Mouse (Mus musculus) left cerebral cortex, postnatal 14 days (tissue): ENCODE measurements around the gene Tnfrsf9. TPM values are rescaled to one million over a fixed set of nuclear protein-coding genes. Genes with fewer than 3 reads are reported as not detected.
A peak's percentile ranks its signal among the peaks of the same experiment; 100 is the strongest.
"Not testable (repeated sequence)": the region's sequence is repeated elsewhere in the genome, so short reads cannot be mapped to it uniquely, and the experiment has no call there.

Source experiments
- DNase-seq, 2 experiments: peaks; one replicate each; pipeline ENCODE4 v3.0.0; 2021 to 2022; ENCODE audit warnings: low spot score in 2 of 2, mixed read lengths in 1 of 2
- intact Hi-C: fragments of 180-260 bp; cut with DNase I; formaldehyde crosslinking; loops from one replicate; pipeline ENCODE4 v1.15.1; 2025
- long read RNA-seq, 2 experiments: library from polyadenylated mRNA; stranded (forward); transcript quantifications; one replicate each; pipeline ENCODE4 v2.0.0; 2021
- total RNA-seq, 2 experiments: library from RNA; stranded (reverse); gene quantifications; 2 replicates each; pipeline ENCODE4 v1.2.3; 2021

Gene Tnfrsf9
- under 1 TPM; 0.36 to 0.40 TPM for total RNA-seq
- long read RNA-seq, experiment 1, partial matches to known transcripts: 0 of 1 reads
- long read RNA-seq, experiment 1, other reads (novel, unspliced or antisense): 1 of 1 reads
- long read RNA-seq, experiment 2: 0 reads

DNA sequence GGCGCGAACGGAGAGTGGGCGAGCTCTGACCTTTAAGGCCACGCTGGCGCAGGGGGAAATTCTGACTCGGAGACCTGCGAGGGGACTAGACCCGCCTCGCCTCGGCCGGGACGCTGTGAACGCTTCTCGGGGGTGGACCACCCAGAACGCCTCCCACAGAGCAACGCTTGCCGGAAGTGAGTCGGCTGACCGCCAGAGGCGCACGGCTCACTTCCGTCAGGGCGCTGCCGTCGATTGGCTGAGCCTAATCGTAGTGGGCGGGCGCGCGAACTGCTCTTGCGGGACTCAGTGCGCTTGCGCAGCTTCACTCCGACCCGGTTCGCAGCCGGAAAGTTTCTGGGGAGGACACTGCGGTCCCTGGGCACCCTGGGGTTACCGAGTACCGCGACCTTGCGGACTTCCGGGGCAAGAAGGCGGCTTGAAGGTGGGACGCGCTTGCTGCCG lies at the start of gene Tnfrsf9, which contains the start of gene Park7:
Gene Tnfrsf9, plus strand, starts transcription at position 273 of the 444 bp plus-strand sequence.
Gene Park7, minus strand, starts transcription at position 148 of the 444 bp plus-strand sequence.
- intact Hi-C loops: no loop called here
- DNase-seq: peak; percentile 97 to 98

DNA sequence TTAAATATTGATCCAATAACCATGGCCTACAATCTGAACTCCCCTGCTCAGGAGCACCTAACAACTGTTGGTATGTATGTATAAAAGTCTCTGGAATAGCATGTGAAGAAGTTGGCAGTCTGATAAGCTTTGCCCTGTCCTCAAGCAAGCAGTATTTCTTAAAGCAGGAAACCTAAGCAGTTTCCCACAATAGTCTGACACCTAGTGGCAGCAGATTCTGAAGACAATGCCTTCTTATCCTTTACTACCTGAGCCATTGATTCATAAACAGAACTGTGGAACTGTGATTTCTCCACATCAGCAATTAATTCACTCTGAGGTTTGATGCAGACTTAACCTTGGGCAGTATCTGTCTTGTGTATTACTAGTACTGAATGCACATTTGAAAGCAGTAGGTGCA lies 49.0 kb upstream of the Tnfrsf9 start:
- intact Hi-C loops: no loop called here
- no peak for DNase-seq

DNA sequence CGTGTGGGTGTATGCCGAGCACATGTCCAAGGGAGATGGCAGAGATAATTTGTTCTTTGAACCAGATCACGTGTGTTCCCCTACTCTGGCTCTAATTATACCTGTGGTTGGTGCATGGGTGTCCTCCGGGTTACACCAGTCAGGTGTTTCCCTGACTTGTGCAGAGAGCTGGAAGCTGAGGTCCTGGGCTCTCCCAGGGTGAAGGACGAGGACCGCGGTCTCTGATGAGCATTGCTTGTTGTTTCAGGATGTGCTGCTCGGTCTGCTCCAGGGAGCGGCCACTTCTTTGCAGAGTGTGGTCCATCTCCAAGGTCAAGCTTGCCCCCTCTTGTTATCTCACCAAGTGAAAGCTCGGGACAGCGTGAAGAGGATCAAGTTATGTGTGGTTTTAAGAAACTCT lies 48.3 kb upstream of the Tnfrsf9 start:
- no peak for DNase-seq
- intact Hi-C loops: no loop called here

DNA sequence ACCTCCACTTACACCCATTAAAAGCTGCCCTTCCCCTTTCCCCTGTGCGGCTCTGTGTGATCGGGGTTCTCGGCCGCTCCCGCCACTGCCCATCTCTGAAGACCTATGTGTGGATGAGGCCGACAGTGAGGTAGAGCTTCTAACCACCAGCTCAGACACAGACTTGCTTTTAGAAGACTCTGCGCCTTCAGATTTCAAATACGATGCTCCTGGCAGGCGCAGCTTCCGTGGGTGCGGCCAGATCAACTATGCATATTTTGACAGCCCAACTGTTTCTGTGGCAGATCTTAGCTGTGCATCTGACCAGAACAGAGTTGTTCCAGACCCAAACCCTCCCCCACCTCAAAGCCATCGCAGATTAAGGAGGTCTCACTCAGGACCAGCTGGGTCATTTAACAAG lies 47.9 kb upstream of the Tnfrsf9 start:
- intact Hi-C loops: no loop called here
- no peak for DNase-seq

DNA sequence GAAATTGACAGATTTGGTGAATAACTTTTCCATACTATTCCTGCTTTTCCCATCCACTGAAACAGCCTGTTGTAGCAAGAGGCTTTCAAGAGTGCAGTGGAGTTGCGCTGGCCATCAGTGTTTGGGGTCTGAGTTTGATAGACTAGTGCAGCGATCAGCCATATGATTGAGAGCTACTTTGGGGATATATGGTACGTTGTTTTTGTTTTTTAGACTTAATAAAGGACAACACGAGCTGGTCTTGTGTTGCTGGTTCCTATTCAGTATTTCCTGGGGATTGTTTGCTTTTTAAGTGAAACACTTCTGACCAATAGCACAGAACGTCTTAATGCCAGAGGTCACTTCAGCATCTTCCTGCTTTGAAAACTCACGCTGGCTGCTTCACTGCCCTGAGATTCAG lies 46.2 kb upstream of the Tnfrsf9 start:
- no peak for DNase-seq
- intact Hi-C loops: no loop called here

DNA sequence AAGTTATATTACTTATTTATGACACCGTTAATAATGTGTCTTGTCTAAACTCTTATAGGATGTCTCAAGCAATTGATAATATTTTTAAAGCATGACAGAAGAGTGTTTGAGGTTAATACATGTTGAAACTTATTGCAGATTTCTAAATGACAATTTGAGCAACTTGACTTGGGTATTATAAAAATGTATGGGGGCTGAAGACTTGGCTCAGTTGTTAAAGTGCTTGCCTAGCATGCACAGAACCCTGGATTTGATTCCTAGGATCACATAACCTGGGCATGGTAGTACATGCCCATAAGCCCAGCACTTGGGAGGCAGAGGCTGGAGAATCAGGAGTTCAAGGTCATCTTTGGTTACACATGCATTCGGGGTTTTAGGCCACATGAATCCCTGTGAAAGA lies 45.5 kb upstream of the Tnfrsf9 start:
- intact Hi-C loops: no loop called here
- no peak for DNase-seq

DNA sequence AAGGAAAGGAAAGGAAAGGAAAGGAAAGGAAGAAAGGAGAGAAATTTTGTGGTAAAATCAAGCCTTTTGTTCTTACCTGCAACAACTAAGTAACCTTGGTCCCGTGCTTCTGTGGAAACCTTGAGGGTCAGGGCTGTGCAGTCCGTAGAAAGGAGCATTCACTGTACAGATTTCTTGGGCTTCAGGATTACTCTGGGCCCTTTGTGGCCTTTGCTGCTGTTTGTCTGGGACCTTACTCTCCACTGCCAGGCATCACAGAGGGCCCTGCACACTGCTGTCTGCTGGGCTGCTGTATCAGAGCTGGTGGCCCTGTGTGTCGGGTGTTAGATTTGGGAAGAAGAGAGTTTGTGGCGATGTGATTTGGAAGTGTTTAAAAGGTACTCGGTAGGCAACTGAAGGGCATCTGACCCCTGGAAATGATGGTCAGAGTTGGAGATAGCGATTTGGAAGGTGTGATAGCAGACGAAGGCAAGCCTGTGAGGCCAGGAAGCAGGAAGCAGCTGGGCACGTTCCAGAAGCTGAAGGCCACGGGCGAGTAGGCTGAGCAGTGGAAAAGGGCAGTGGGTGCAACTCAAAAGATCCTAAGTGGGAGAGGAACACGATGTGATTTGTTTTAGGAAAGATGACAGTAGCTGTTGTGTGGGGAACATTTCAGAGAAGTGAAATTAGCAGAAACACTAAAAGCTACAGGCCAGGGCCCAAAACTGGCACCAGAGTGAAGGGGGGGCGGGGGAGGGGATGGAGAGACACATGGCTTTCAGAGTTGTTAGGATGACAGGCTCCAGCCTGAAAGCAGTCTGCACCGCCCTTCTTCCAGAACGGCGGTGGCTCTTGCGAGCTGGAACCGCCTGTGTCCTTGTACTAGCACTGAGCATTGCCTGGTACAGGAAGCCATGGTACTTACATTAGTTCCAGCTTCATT lies 44.8 kb upstream of the Tnfrsf9 start:
- intact Hi-C loops: no loop called here
- DNase-seq: no peak

DNA sequence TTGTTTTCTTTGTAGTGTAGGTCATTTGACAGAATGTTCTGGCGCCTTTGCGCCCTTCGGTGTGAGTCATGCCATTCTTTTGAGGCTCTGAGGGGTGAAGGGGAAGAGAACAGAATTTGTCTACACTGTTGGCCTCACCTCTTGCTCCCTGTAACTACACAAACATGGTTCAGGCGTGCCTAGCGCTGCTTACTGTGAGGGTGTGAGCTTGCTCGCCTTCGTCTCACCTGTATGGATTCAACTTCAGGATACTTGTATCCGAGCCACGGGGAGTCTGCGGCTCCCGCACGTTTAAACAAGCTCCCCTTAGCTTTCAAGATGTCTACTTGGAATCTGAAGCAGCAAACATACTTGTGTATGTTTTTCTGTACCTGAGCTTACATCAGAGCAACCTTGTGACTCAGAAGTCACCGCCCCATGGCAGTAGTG lies 43.4 kb upstream of the Tnfrsf9 start:
- intact Hi-C loops: no loop called here
- no peak for DNase-seq

DNA sequence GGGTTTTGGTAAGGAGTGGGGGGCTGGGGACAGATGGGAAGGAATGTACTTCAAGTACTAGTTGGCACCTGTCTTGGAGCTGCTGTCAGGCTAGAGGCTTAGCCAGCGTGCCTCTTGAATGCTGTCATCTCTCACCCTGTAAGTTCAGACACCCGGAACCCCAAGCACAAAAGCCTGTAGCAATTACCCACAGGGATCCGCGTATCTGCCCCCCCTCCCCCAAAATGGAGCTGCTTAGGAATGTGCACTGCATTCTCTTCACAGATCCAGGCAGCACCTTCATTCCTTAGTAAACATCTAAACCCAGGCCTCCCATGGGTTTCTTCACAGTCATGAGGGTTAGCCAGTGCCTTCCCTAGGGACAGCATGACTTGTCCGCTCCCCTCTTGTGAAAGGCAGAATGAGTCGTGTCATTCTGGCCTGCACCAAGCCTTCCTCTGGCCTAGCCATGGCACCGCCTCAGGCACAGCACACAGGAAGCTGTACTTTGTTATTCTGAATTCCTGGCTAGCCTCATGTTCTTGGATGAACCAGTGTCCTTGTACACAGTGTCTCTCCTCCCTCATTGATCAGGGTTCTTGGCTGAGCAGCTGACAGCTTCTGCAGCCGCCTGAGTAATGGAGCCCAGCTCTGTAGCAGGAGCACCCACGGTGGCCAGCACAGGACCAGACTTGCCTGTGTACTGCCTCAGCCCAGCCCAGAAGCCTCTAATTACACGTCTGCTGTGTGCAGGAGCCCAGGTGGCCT lies 42.8 kb upstream of the Tnfrsf9 start:
- intact Hi-C loops: no loop called here

DNA sequence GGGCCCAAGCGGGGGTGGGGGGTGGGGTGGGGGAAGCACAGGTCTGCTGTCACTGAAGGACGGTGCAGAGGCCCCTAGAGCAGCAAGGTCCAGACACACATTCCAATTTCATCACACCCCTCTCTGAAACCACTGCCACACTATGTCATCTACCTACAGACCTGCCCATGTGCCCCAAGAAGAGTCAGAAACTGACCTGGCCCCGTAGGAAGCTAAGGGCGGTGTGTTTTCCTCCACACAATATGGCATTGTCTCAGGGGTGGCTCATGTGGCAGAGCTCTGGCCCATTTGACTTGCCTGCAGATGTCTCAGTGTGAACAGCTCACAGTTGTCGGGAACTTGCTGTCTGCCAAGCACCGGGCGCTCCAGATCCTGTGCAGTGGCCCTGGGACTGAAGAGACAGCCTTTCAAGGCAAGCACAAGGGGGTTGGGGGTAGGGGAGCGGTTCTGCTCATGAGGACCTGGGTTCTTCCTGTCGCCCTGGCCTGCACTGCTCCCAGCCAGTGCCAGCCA lies 42.2 kb upstream of the Tnfrsf9 start:
- DNase-seq: peak in 1 of 2 experiments; percentile 65
- intact Hi-C loops: no loop called here

More for the DNA sequence above, 42.8 kb upstream of the Tnfrsf9 start:
- peak; percentile 24 to 58 for DNase-seq

DNA sequence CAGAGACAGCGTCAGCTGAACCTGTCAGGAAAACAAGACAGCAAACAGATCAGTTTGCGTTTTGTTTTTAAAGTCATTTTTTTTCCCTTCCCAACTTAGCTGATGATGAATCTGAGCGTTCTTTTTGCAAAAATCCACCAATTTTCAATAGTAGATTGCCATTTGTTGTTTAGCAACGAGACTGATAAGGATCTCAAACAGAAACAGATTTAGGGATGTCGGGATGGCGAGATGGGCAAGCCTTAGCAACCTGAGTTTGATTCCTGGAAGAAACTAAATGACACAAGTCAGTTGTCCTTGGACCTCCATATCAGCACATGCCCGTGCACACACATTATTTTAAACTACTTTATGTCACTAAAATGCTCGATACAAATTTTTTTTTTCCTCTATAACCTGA lies 41.7 kb upstream of the Tnfrsf9 start:
- intact Hi-C loops: no loop called here
- no peak for DNase-seq

DNA sequence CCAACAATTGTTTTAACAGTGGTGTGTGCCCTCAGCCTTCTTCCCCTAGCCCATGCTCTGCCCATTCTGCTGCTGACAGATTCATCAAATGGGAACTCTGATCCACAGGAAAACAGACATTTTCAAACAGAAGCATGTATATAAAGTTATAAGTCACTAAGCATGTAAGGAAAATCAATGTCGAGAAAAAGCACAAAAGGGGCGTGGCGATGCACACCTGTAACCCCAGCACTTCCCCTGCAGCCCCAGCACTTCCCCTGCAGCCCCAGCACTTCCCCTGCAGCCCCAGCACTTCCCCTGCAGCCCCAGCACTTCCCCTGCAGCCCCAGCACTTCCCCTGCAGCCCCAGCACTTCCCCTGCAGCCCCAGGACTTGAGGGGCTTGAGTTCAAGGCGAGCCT lies 39.9 kb upstream of the Tnfrsf9 start:
- DNase-seq, intact Hi-C loops: not testable (repeated sequence)

DNA sequence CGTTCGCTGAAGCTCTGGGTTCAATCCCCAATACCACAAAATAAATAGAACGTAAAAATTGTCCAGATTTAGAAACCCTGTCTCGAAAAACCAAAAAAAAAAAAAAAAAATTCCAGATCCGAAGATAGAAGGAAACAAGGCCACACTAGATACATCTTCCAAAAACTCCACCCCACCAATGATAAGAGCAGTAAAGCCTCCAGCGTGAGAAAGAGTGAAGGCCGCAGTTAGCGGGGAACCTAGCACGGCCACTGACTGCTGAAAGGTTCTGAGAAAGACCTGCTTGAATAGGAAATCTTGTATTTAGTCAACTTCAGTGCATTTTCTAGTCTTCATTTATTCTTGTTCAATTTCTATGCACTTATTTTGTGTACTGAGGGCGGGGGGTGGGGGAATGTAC lies 39.0 kb upstream of the Tnfrsf9 start:
- no peak for DNase-seq
- intact Hi-C loops: no loop called here

DNA sequence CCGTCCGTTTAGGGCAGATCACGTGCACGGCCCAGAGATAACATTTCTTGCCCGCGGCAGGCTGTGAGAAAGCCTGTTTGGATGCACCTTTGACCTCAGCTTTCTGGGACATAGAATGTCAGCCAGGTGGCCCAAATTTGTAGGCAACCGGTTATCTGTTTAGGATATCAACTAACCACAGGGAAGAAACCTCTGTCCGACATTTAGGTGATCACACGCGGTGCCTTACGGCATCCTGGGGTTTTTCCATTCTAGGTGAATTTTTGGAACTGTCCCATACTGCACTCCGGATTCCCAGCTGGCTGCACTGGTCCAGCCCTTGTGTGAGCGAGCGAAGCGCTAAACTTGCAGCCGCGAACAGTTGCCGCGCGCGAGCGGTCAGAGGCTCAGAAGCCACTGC lies 34.7 kb upstream of the Tnfrsf9 start:
- intact Hi-C loops: no loop called here
- DNase-seq: no peak

DNA sequence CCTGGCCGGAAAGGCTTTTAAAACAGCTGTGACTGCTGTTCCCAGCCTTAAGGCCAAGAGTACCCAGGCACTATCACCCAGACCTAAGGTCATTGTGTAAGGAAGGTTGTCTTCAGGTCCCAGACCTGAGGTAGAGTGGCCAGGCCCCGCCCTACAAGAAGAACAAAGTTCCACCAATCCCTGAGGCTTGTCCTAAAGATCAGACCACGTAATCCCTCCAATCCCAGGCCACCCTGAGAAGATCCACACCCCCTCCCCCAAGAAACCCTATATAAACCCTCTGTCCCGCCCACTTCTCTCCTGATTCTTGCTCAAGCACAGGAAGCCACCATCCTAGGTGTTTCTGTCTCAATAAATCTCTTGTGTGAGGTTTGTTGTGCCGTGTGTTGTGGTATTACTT lies 34.0 kb upstream of the Tnfrsf9 start:
- intact Hi-C loops: no loop called here
- no peak for DNase-seq

DNA sequence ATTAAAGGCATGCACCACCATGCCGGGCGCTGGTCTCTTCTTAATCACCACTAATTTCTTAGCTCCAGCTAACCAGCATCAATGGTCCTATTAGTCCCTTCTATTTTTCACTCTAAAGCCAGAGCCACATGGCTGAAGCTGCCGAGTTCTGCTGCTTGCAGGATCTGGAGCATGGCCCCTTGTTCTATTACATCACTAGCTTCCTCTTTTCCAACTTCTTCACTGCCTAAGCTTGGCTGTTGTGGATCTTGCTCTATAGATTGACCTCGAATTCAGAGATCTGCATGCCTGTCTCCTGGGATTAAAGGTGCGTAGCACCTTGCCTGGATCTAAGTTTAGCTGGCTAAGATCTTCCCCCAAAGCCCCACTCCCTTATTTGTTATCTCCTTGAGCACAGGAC lies 31.7 kb upstream of the Tnfrsf9 start:
- intact Hi-C loops: no loop called here
- DNase-seq: no peak

DNA sequence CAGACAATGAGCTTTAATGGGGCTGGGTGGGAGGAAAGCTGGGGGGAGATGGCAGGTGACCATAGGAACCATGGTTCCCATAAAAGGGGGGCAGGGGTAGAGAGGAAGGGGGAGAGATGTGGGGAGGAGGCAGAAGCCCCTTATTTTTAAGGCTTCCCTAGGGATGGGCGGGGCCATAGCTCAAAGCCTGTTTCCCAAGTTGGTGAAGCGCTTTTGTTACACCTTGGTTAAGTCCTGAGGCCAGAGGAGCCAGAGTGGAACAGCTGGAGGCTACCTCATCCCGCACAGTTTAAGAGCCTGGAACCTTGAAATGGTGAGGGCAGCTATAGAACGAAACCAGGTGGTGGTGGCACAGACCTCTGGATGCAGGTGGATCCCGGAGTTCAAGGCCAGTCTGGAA lies 26.5 kb upstream of the Tnfrsf9 start:
- intact Hi-C loops: no loop called here
- DNase-seq: no peak

DNA sequence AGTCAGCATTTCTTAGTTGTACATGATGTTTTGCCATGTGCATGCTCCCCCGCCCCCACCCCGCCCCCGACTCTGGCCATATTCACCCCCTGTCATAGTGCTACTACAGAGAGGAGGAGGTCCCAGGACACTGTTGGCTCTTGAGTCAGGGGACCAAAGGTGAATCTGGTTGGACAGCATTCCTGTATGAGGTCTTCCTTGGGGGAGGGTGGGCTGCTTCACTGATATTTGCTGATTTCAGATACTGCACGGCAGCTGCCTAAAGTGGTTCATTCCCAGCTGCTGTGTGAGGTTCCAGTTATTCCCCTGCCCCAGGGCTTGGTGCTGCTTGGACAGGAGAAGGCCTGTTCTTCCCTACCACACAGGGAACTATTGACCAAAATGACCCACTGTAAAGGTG lies 25.9 kb upstream of the Tnfrsf9 start:
- intact Hi-C loops: no loop called here
- no peak for DNase-seq

DNA sequence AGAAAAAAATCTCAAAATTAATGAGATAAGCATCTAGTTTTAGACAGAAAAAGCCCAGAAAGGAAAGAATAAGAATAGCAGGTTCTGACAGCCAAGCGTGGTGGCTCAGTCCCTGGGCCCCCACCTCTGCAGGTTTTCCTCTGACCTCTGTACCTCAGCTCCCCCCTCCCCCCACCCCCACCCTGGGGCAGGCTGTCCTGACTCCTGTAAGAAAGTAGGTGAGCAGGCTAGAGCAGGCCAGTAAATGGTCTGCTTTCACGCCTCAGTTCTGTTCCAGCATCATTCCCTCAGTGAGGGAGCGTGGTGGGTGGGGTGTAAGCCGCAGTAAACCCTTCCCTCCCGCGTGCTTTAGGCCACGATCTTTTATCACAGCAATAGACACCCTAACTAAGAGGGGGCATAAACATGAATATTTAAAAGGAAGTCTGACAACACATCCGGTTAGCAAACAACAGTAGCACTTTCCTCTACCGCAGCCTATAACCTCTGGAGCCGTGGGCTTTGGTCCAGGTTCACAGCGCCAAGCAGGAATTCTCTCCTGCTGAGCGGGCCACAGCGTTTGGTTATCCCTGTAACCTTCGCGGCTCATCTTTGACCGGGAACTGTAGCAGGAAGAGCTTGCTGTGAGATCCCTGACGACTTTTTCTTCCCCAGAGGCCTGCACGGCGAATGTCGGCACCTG lies 24.9 kb upstream of the Tnfrsf9 start:
- intact Hi-C loops: no loop called here
- no peak for DNase-seq

DNA sequence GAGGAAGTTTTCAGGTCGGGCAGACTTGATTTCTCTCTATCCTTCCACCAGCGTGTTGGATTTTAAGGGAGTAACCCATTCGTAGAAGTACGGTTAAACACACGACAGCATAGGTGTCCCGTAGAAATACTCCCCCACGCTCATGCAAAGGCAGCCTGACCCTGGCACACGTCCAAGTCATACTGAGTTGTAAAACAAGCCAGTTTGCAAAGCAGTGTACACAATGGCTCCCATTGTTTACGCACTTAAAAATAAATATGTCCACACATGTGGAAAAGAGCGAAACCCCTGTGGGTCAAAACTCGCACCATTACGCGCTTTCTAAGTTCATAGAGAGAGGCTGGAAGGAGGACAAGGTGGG lies 24.4 kb upstream of the Tnfrsf9 start:
- no peak for DNase-seq

More for the DNA sequence above, 24.4 kb upstream of the Tnfrsf9 start:
- intact Hi-C loops: no loop called here
